Mouse (Mus musculus) layer of hippocampus, postnatal 10 days (tissue): ENCODE results near the gene Qtrt2. TPM values are rescaled to one million over a fixed set of nuclear protein-coding genes. Genes with fewer than 3 reads are reported as not detected.

Experiments
- DNase-seq, 2 experiments: peaks; one replicate each; pipeline ENCODE4 v3.0.0; 2021; ENCODE audit warnings: low spot score in 2 of 2
- long read RNA-seq: library from polyadenylated mRNA; stranded (forward); transcript quantifications from one replicate; pipeline ENCODE4 v2.0.0, GENCODE M21; 2023
- total RNA-seq, 2 experiments: library from RNA; stranded (reverse); gene quantifications; 2 replicates each; pipeline ENCODE4 v1.2.3; 2021

Gene Qtrt2
- total RNA-seq, result 10 to 100 TPM; 35.0 to 38.1 TPM
- long read RNA-seq, partial matches to known transcripts, result 0 of 6 reads
- long read RNA-seq, other reads (novel, unspliced or antisense), result 6 of 6 reads

GRCm38 (mm10) chr16:43926341-43926859, at the start of gene Qtrt2:
Gene Qtrt2 (minus strand): TSS chr16:43926809.
- no peak for DNase-seq

- DNase-seq, result no peak
Measured at GRCm38 (mm10) chr16:43973606-43974220, 47.1 kb upstream of the Qtrt2 start.

- DNase-seq, result no peak
Measured at GRCm38 (mm10) chr16:43973147-43973546, 46.5 kb upstream of the Qtrt2 start.

- no peak for DNase-seq
Measured at GRCm38 (mm10) chr16:43972391-43972790, 45.8 kb upstream of the Qtrt2 start.

GRCm38 (mm10) chr16:43971741-43972140, 45.1 kb upstream of the Qtrt2 start:
- DNase-seq, result no peak

- no peak for DNase-seq
Measured at GRCm38 (mm10) chr16:43971189-43971588, 44.6 kb upstream of the Qtrt2 start.

- no peak for DNase-seq
Measured at GRCm38 (mm10) chr16:43970426-43970825, 43.8 kb upstream of the Qtrt2 start.

- DNase-seq, result no peak
Measured at GRCm38 (mm10) chr16:43965781-43966389, 39.3 kb upstream of the Qtrt2 start.

GRCm38 (mm10) chr16:43963780-43964179, 37.2 kb upstream of the Qtrt2 start:
- DNase-seq, result peak in 1 of 2 experiments; percentile 33

- no peak for DNase-seq
Measured at GRCm38 (mm10) chr16:43963291-43963690, 36.7 kb upstream of the Qtrt2 start.

- no peak for DNase-seq
Measured at GRCm38 (mm10) chr16:43958038-43958437, 31.4 kb upstream of the Qtrt2 start.

GRCm38 (mm10) chr16:43954913-43955312, 28.3 kb upstream of the Qtrt2 start:
- no peak for DNase-seq

- no peak for DNase-seq
Measured at GRCm38 (mm10) chr16:43951591-43951990, 25.0 kb upstream of the Qtrt2 start.

- DNase-seq, result no peak
Measured at GRCm38 (mm10) chr16:43945869-43946268, 19.3 kb upstream of the Qtrt2 start.

GRCm38 (mm10) chr16:43945351-43945750, 18.7 kb upstream of the Qtrt2 start:
- DNase-seq, result no peak

GRCm38 (mm10) chr16:43940846-43941245, 14.2 kb upstream of the Qtrt2 start:
- no peak for DNase-seq

GRCm38 (mm10) chr16:43935892-43936291, 9.3 kb upstream of the Qtrt2 start:
- DNase-seq, result no peak

GRCm38 (mm10) chr16:43935367-43935766, 8.8 kb upstream of the Qtrt2 start:
- DNase-seq, result no peak

- DNase-seq, result no peak
Measured at GRCm38 (mm10) chr16:43934856-43935255, 8.2 kb upstream of the Qtrt2 start.

GRCm38 (mm10) chr16:43933041-43933440, 6.4 kb upstream of the Qtrt2 start:
- DNase-seq, result no peak

GRCm38 (mm10) chr16:43932319-43932718, 5.7 kb upstream of the Qtrt2 start:
- no peak for DNase-seq

- no peak for DNase-seq
Measured at GRCm38 (mm10) chr16:43931502-43931901, 4.9 kb upstream of the Qtrt2 start.

GRCm38 (mm10) chr16:43930577-43930976, 4.0 kb upstream of the Qtrt2 start:
- DNase-seq, result no peak
